Mouse (Mus musculus) lung, adult 10 weeks (tissue): ENCODE measurements around the gene Ano4. TPM values are rescaled to one million over a fixed set of nuclear protein-coding genes. Genes with fewer than 3 reads are reported as not detected.

Source experiments
- polyA plus RNA-seq: library from polyadenylated mRNA; stranded (reverse); fragments of 350-450 nt; fragmentation: Illumina TruSeq; extraction: RNeasy Lipid Tissue Mini Kit (QIAGEN cat#74804); gene quantifications from one replicate; pipeline ENCODE4 v1.2.3, GENCODE M21; 2014; ENCODE audit warnings: low read depth, low replicate concordance; ENCODE audit not compliant: insufficient read depth

Ano4 gene
- 0.08 TPM for polyA plus RNA-seq

DNA sequence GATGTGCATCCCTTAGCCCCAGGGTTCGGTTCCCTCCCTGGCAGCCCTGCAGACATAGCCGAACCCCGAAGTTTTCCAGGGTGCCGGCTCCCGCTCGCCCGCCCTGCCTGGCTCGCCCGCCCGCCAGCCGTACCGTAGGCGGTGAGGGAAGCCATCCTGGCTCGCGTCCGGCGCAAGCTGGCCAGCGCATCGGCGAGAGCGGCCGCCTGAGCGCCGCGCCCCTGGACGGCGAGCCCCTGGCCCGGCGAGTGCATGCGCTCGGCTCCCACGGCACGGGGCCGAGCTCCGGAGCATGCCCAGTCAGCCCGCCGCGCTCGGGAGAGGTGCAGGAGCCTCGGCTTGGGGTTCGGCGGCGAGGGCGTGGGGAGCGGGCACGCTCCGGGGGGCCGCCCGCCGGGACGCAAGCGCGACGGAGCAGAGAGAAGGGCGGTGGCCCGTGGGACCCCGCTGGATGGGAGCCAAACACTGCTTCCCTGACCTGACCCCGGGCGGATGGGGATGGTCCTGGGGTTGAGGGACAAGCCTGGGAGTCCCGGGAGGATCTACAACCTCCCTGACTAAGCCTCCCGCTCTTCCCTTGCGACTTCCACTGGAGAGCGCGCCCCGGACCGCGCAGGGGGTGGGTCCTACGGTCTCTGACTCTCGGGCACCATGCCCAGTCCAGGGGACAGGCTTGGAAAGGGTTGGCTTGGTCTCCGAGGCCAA is at the start of gene Ano4:
Gene Ano4, minus strand, starts transcription at position 272 of the 705 bp plus-strand sequence.

Other genes with a start within 250 kb of the Ano4 start
- 0.19 TPM for gene Gas2l3, start 99.2 kb upstream of the Ano4 start, polyA plus RNA-seq
- gene Nr1h4, start 188.8 kb upstream of the Ano4 start, polyA plus RNA-seq, result 0.30 TPM